Mouse (Mus musculus) cerebellum, adult (tissue): ENCODE measurements around the gene Smc6.

ENCODE experiments used
- ATAC-seq: cut with Nextera tagmentation; 2 replicates; pipeline ENCODE4 v1.9.2; 2017; ENCODE audit warnings: mild to moderate bottlenecking, moderate library complexity, mixed read lengths; ENCODE audit not compliant: insufficient number of reproducible peaks, low FRiP score, low TSS enrichment

The Smc6 gene

DNA sequence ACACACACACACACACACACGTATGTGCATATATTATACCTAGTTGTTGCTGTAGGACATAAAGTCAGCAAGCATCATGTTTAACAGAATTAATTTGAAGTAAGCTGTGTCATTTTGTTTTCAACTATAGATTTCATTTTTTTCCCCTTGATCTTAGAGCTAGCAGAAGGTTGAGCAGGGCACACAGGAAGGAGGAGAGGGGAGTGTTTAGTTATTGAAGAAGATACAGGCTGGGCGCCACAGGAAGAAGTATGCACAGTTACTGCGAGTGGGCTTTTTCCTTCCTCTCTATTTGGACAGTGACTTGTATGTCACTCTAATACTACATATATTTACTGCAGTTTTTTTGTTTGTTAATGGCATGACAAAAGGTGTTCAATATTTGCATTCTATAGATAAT lies 14.2 kb downstream of the Smc6 start:
- no peak for ATAC-seq

DNA sequence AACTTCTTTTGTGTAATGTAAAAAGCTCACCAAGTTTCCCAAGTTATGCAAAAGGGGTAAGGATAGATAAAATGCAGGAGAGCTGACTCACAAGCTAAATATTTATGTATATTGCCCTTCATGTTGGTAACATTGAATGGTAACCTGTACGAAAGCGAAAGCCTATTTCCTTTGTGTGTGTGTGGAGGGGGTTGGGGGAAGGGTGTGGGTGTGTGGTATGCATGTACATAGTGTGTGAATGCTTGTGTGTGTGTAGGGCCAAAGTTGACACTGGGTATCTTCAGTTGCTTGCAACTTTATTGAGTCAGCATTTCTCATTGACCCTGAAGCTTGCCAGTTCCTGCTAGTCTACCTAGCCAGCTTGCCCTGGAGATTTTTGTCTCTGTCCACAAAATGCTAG lies 15.9 kb downstream of the Smc6 start:
- ATAC-seq, result no peak

DNA sequence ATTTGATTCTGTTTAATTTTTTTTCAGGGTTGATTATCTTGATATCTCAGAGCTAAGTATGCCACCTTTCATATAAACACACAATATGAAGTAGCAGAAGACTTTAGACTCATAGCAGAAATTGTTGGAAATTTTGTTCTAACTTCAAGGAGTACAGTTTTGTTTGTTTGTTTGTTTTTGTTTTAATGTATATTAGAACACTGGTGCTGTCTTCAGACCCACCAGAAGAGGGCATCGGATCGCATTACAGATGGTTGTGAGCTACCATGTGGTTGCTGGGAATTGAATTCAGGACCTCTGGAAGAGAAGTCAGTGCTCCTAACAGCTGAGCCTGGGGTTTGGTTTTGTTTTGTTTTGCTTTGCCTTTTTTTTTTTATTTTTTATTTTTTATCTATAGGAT lies 20.7 kb downstream of the Smc6 start:
- no peak for ATAC-seq

DNA sequence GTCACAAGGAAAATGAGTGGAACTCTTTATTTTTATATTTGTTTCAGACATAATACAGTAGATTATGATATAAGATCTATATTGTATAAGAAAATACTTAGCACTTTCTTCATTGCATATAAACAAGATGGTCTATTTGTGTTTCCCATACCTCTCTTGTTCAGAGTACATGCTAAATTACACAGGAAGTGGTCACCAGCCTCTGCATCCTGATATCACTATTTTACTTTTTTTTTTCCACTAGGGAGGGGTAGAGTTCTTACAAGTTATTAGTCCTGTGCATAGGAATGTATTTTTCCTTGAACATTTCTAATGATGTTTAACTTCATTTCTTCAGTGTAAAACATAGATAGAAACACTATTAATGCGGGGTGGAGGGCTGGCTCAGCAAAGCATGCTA lies 35.2 kb downstream of the Smc6 start:
- ATAC-seq, result no peak

DNA sequence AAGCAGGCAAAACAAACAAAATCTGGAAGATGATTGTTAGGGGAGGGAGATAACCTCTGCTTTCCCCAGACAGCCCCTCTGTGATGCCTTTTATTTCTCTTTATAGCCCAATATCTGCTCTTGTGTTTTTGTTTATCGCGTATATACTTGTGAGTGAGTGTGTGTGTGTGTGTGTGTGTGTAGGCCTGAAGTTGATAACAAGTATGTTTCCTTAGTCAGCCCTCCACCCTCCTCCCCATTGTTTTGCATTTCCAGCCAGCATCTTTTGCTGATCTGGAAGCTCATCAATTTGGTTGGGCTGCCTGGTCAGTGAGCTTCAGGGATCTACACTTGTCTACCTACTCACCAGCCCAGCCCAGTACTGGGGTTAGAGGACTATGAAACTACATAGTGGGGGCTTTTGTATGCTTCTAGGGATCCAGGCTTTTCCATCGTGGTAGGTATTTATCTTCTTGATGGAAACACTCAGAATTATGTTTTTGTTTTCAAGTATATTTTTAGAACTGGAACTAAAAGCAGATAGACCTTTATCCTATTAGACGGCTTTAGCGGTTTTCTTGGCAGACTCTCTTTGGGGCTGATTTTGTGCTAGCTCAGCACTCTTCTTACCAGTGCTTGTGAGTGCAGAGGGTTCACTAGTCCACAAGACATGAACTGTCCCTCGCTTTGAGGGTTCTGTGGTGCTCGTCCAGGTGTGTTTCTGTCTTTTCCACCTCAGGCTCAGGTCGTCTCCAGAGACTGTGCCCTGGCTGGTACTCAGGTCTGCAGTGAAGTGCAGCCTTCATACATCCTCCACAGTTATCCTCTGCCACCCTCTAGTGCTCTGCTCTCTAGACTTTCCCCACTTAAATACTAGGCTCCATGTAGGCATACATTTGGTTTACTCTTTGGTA lies 41.3 kb downstream of the Smc6 start:
- ATAC-seq, result no peak

DNA sequence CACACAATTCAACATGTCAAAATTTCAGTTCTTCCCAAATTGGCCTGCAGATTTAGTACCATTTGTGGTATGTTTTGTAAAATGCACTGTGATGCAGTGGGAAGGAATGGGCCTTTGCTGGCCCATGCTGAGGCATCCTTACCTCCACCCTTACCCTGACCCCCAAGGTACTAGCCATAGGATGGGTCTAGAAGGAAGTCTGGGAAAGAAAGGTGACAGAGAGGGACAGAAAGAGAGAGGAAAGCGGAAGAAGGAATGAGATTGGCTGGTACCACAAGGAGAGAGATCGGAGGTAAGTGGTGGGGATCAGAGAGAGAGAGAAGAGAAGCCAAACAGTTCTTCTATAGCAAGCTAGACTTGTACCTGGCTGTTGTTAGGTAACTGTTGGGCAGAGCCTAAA lies 45.4 kb downstream of the Smc6 start:
- no peak for ATAC-seq

DNA sequence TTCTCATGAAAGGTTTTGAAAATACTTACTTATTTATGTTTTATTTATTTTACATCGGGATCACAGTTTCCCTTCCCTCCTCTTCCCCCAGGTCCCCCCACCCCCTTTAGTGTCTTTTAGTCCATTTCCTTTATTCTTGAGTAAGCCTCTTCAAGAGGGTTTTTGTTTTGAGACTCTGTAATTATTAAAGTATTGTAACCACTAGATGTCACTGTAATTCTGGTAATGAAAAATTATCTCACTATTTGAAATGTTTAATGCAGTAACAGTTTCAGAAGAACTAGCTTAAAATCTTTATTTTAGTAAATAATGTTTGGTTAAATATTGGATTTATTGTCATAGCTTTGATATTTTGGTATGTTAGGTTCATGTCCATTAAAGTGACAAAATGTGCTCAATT lies 48.2 kb downstream of the Smc6 start:
- no peak for ATAC-seq

DNA sequence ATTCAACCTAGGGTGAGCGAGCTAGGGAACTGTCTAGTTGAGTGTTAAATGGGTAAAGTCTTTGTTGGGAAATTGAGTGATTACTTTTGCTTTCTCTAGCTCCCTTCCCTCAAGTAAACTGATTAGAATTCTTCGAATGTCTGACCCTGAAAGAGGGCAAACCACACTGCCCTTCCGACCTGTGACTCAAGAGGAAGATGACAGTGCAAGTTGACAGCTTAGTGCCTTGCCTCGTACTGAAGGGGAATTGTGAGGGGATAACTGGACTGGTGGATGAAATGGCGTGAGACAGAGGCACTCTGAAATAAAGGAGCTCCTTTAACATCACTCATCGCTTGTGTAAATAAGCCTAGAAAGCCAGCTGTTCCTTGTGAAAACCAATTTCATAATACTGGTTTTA lies 52.0 kb downstream of the Smc6 start:
- no peak for ATAC-seq

DNA sequence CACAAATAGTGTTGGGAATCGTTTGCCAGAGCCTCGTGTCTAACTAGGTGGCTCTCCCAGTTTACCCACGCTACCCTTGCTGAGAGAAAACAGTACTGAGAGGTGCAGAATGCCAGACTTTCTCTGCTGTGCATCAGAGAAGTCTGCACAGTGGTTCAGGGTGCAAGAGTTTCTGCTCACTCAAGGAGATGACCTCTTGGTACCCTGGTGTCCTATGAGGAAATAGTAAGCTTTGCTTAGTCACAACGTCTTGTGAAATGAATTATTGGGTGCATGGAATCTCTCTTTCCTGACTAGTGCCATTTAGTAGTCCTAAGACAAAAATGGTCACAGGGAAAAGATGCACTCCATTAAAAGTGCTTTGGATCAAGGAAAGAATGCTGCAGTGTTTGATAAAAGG lies 58.8 kb downstream of the Smc6 start:
- ATAC-seq, result no peak

DNA sequence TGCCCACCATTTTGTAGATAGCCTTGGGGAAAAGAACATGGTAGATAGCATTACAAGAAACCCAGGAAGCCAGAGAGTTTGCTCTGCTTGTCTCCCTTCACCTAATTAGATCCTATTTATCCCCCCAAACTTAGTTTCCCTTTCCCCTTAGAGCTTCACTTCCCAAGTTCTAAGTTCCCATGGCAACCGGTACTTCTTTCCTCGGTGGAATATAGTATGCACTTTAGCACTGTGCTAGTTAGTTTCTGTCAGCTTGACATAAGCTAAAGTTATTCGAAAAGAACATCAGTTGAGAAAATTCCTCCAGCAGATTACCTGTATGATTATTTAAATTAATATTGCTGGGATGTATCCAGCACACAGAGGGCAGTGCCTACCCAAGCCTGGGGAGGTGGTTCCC lies 60.8 kb downstream of the Smc6 start:
- no peak for ATAC-seq

DNA sequence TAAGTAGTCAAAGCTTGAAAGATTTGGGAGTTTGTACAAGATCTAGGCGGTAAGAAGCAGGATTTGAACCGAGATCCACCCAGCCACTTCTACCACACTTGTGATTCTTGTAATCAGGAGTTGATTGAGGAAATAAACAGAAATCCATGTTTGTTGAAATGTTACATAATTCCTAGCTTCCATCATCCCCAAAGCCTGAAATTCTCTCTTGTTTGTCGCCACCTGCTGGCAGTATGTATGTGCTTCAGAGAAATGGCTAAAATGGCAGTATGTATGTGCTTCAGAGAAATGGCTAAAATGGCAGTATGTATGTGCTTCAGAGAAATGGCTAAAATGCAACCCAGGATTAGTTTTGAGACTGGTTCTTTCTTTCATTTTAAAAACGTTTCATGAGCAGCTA lies 71.2 kb downstream of the Smc6 start:
- ATAC-seq, result no peak

DNA sequence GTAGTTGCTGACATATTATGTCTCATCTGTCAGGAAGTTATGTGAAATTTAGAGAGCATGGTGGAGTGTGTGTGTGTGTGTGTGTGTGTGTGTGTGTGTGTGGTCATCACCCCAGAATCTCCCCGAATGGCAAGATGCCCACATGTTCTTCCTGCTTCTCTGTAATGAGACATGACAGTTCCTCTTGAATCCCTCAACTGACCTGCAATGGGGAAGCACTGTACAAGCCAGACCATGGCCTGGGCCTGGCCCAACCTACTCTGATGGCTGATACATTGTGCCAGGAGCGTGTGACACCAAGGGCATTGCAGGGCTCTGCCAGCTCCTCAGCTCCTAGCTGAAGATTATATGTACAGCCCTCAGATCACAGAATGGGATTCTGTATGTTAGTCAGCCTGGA lies 72.6 kb downstream of the Smc6 start:
- ATAC-seq, result no peak

DNA sequence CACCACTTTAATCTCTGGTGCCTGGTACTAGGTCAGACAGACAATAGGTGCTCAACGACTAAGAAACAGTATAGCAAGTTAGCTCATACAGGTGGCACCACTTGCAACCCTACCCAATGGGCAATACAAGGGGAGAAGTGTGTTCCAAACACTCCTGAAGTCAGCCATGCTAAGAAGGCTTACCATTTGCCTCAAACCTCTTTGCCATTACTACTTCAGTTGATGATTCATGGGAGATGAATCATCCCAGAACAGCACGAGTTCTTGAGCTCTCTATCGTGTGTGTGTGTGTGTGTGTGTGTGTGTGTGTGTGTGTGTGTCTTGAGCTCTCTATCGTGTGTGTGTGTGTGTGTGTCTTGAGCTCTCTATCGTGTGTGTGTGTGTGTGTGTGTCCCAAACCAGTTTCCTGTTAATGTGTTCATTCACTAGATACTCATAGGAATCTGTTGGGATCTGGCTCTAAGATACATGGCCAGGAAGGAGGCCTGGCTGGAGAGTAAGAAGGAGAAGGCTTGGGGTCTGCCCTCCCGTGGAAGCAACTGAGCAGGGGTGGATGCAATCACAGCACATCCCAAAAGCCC lies 76.4 kb downstream of the Smc6 start:
- ATAC-seq, result no peak

DNA sequence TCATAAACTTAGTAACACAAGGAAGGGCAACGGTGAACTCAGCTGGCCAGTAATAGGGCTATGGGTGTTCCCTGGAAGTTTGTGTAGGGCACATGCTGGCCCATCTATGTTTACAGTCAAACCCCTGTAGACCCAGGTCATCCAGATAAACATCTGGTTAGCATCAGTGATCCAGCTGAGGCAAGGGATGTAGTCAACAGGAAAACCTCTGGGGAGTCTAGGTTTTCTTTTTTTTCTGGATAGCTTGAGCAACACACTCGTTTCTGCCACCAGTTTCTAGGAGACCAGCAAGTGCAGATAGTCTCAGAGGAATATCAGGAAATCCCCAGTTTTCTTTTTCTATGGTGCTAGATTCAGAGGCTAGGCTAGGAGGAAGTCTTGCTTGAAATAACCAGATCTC lies 80.3 kb downstream of the Smc6 start:
- ATAC-seq, result no peak

DNA sequence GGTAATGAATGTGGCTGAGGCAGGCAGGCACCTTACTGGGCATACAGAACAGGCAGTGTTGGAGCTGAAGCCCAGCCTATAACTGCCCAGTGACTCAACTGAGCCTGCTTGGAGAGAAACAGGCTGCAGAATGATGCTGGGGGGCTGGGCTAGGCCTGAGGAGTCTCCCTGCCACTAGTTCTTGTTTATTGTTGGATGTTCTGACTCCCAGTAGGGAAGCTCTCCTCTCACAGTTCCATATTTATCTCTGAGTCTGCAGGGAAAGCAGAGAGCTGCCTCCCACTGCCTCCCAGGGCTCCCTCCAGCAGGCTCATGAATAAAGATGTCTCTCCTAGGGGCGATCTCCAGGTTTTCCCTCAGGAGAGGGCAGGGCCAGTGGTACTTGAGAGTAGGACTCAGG lies 82.7 kb downstream of the Smc6 start:
- ATAC-seq, result no peak

DNA sequence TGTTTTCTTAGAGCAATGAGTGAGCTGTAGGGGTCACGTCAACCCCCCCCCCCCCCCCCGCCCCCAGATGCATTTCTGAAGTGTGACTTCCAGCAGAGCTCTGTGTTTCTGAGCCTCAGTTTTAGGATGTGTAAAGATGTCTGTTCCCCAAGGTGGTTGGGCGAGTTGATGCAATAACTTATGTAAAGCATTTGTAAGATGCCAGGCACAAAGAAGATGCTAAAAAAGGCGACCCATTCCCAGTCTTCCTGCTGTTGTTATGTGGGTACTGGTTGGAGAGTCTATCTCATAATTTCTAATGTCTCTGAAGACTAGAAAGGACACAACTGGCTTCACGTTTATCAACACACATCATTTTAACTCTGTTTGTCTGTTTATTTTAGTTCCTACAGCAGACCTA lies 84.2 kb downstream of the Smc6 start:
- no peak for ATAC-seq

DNA sequence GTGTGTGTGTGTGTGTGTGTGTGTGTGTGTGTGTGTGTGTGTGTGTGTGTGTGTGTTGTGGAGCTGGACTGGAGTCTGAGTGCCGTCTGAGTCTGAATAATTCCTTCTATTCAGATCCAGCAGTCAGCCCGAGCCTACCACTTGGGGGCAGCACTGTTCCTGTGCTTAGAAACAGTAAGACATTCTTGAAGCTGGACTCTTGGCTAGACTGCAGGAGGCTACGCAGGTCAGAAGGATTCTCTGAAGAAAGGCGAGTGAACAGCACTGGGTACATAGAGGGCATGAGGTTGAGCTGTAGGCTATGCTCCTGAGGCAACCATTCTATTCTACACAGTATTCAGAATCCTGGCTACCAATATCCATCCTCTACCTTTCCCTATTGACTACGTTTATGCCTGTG lies 85.2 kb downstream of the Smc6 start:
- ATAC-seq, result peak; percentile 65

DNA sequence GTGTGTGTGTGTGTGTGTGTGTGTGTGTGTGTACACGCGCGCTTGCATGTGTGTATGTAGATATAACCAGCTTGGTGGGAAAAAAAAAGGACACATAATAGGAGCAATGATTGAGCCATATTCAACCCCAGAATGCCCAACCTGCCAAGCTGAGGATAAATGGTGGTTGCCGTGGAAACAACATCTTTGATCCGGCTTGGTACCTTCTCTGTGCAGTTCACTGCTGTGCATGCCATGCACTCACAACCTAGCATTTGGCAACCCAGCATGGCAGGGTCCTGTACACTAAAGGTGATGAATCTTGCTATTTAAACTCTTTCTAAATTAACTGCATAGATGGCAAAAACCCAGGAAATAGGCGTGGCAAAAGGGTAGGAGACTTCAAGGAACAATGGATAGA lies 96.7 kb downstream of the Smc6 start:
- no peak for ATAC-seq

DNA sequence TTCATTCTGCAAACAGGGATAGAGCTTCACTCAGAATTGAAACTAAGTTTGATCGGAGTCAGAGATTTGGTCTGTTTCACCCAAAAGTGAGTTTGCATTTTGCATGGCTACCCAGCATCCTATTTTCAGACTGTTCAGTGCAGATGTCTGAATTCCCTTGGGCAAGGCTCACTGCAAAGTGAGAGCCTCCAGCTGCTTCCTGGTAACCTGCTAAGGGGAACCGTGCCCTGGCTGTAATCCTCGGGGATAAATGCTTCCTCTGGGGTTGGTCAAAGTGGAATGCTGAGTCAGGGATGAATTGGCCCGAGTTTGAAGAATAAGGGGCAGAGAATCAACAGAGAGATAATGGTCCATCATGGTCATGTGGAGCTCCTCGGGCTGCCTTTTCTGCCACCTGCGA lies 99.2 kb downstream of the Smc6 start:
- no peak for ATAC-seq

DNA sequence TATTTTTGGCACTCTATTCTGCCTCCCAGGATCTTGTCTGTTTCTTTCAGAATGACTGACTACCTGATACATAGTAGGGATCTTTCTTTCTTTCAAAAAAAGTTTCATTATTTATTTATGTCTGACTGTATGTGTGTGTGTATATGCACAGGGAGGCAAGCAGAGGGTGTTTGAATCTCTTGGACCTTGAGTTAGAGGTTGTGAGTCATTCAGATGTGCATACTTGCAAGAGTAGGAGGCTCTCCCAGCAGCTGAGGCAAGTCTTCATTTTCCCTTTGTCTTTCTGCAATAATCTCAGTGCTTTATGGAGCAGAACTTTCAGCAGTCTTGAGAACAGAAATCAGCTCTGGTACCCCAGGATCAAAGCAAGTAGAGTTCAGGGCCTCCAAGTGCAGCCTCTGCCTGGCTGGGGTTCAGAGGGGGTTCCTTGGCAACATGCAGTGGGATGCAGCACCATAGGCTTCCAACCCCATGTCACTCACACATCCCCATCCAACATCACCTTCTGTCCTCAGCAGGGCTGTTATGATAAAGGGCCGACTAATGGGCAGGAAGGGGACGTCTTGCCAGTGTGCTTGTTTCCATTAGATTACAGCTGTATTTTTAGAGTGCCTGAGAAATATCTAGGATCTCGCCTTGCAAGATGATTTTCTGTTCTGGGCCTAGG lies 101.5 kb downstream of the Smc6 start:
- ATAC-seq, result no peak
